Mouse (Mus musculus) lung, adult 18-20 months (tissue): ENCODE results near the gene Myo1b.
"Not testable (repeated sequence)": the region's sequence is repeated elsewhere in the genome, so short reads cannot be mapped to it uniquely, and the experiment has no call there.

Source experiments
- DNase-seq, 2 experiments: peaks; one replicate each; pipeline ENCODE4 v3.0.0; 2022; ENCODE audit warnings: mixed read lengths in 2 of 2

Gene Myo1b

DNA sequence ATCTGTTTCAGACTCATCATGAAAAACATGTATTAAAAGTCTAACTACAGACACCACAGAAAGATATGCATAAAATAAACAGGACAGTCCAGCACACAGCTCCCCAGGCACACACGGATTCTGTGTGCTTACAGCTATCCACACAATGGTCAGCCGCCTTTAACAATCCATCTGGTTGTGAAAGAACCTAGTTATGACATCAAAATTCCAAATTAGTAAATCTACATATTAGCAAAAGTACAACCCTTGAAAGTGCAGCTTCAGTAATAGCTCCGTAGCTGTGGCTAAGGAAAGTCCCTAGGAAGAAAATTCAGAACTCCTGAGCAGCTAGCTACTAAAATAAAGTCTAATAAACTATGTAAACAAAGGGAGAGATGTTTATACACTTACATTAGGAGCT is 21.1 kb downstream of the Myo1b start:
- DNase-seq, result no peak

GRCm38 (mm10) chr1:51893521-51894355 is 22.1 kb downstream of the Myo1b start:
- peak in 1 of 2 experiments; percentile 41 for DNase-seq

DNA sequence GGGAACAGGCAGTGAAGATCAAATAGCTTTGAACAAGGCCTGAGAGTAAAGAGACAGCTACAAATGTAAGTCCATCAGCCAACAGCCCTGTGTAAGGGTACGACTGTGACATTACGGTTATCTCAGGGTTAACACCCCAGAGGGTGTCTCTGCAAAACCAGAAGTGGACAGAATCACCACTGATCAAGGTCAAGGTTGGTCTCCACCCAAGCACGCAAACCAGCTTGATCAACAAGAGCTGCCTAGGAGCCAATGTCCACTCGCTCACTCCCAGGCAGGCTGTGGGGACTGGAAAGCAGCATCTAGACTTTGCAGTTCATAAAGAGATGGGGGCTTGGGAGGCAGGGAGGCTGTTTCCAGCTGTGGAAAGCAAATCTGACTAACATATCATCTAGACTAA is 23.9 kb downstream of the Myo1b start:
- DNase-seq, result no peak

DNA sequence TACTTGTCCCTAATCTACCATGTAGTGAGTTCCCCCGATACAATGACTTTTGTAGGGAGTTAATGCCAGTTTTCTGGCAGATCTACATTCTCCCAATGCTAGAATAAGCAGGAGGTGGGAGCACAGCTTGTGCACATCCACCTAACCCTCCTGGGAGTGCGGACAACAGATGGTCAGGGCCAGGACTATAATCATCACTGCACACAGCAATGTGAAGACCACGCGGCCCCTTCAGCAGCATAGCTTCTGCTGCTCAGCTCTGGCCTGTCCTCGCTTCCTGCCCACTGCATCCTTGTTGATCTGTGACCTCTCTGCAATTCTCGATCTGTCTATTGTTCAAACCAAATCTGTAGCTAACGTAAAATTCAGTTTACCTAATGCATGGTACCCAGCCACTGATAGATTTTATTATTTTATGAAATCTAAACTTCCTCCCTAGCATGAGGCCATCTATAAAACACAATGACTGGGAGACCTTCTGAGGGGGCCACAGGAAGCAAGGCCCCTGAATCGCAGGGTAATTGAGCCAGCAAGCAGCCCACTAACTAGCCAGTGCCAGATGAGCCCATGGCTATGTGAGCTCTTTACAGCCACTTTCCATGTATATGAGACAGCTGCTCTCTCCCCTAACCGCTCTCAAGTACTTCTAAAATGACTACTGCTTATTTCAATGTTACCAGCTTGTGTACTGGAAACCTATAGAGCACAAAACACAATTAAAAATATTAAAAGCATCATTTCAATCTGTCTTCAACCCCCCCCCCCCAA is 27.6 kb downstream of the Myo1b start:
- no peak for DNase-seq

GRCm38 (mm10) chr1:51885356-51885983 is 30.4 kb downstream of the Myo1b start:
- DNase-seq, result peak in 1 of 2 experiments; percentile 44

DNA sequence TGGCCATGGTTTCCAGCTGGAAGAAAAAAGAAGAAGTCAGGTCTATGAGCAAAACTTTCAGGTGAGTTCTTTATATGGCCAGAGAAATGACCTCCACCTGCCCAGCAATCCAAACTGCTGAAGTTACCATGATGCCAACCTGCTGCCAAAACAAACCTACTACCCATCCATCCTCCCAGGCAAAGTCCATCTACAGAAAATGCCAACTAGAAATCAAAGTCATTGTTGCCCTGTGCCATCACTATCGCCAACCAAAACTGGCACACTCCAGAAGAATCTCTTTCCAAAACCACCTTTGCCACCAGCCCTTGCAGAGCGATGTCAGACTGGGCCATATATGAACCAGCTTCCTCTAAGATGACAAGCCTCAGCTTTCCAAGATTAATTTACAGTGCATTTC is 32.7 kb downstream of the Myo1b start:
- DNase-seq, result no peak

GRCm38 (mm10) chr1:51882752-51883151 is 33.1 kb downstream of the Myo1b start:
- DNase-seq, result peak; percentile 31 to 47

DNA sequence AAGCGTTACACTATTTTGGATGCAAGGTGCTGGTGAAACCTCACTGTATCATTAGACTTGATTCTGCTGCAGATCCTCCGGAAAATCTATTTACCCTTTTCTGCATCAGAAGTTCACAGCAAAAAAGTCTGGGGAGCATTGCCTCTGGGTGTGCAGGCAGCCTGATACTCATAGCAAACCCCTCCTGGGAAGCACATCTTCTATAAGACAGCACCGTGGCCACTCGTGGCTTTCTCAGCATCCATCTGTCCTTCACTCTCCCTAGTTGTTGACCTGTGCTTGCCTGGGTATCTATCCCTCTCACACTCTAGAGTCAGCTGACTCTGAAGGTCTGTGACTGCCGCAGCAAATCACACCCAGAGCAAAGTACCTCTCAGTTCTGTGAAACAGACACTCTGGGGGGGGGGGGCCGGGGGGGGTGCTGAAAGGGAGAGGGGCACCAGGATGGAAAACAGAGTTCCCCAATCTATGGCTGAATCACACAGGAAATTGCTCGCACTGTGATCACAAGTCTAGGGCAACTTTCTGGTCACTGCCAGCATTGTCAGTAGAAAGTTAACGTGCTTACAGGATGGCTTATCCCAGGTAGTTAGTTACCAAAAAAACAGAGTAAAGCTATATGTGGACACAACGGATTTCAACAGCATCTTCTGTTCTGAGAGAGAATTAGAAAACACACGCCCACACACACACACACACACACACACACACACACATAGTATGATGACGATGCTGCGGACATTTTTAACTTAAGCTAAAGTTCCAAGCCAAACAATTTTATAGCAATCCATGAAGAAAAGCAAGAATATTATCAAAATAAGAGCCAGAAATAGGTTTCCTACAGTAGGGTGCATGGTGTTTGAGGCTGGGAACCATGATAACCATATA is 35.7 kb downstream of the Myo1b start:
- DNase-seq, result no peak

GRCm38 (mm10) chr1:51879333-51879770 is 36.5 kb downstream of the Myo1b start:
- peak in 1 of 2 experiments; percentile 22 for DNase-seq

- no peak for DNase-seq
Measured at GRCm38 (mm10) chr1:51875462-51876225, 40.2 kb downstream of the Myo1b start.

GRCm38 (mm10) chr1:51872493-51873261 is 43.2 kb downstream of the Myo1b start:
- no peak for DNase-seq

DNA sequence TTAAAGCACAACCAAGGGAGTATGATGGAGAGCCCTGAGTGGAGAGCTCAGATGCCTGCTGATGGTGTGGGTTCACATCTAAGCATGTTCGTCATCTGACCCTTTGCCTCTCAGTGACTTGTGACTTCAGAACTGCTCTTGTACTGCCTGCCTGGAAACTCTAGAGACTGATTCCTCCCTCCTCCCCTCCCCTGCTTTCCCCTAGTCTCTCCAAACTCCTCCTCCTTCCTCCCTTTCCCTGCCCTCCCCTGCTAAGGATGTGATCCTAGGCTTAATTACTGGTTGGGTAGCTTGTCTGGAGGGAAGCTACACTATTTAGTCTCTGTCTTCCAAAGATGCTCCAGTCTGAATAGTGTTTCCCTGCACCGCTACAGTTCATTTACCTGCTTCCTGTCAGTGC is 44.6 kb downstream of the Myo1b start:
- DNase-seq, result not testable (repeated sequence)

- no peak for DNase-seq
Measured at GRCm38 (mm10) chr1:51862828-51863421, 52.9 kb downstream of the Myo1b start.

DNA sequence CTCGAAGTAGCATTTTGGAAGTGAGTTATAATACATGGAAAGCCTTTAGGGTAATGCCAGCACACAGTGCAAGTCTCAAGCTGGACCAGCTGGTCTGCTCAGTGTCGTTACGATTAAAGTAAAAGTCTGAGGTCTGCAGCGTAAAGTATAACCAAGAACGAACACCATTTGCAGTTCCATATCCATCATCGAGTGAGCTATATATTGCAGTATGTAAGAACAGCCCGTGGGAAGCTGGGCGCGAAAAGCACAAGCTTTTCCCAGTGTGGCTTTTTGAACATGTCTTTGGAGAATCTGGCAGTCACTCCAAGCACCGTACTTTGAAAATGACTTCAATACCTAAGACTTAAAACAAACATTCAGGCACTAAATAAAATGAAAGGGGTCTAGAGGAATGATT is 55.0 kb downstream of the Myo1b start:
- no peak for DNase-seq

DNA sequence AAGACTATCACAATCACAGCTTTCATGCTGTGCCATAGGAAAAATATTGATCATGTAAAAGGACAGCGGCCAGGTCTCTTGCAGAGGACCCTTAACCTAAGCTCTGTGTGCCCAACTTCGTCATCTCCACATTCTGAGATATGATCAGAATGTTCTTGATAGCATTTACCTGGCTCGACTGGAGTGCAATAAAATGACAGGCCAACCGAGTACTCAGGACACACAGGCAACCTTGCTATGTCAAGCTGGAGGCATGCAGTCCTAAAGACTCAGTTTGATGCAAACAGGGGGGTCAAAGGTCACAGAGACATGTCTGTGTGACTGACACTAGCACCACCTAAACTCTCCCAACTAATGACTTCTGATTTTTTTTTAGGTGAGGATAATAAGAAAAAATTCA is 58.9 kb downstream of the Myo1b start:
- no peak for DNase-seq

- DNase-seq, result peak; percentile 31 to 44
Measured at GRCm38 (mm10) chr1:51856245-51856915, 59.5 kb downstream of the Myo1b start.

DNA sequence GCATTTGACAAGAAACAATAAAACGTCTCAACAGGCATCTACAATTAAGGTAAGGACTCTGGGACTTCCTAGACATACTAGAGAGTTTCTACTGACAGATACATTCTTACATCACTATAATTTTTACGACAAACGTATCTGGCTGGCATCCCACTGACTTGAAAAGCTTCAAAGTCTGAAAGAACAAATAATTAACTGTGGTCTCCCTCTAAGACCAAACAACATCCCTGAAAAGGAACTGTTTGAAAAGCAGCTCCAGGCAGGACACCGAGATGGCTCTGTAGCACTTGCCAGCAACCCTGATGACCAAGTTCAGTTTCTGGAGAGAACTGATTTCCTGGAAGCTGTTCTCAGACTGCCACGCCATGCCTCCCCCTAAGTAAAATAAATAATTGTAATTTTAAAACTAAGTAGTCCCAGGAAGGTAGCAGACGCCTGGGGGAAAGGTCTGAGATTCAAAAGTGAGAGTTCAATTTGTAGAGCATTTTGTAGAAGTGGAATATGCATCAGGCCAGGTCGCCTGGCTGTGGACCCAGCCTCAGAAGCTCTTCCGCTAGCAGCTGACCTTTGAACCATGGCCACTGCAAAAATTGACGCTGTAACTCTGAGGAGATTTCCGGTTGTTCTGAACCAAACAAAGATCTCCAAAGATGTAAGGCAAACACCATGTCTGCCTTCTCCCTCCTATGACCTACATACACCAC is 60.2 kb downstream of the Myo1b start:
- DNase-seq, result no peak

GRCm38 (mm10) chr1:51852314-51852713 is 63.6 kb downstream of the Myo1b start:
- peak in 1 of 2 experiments; percentile 32 for DNase-seq
